Mouse (Mus musculus) liver, adult 2 months (tissue): ENCODE measurements around the gene Plekhm1. TPM values are rescaled to one million over a fixed set of nuclear protein-coding genes. Genes with fewer than 3 reads are reported as not detected.
"Not testable (repeated sequence)": the region's sequence is repeated elsewhere in the genome, so short reads cannot be mapped to it uniquely, and the experiment has no call there.

ENCODE experiments used
- DNase-seq: peaks from one replicate; pipeline ENCODE4 v3.0.0-alpha.2; 2011; ENCODE audit warnings: low read depth, low spot score; ENCODE audit errors: extremely low read depth
- H3K27ac ChIP-seq: fragments of 200-500 bp; replicated peaks from 2 replicates; pipeline ENCODE4 v1.5.1; 2012; ENCODE audit warnings: low read depth, mild to moderate bottlenecking, control low read depth, inconsistent platforms, low read length; ENCODE audit not compliant: insufficient read depth
- H3K27me3 ChIP-seq: fragments of 200-500 bp; 2 replicates; pipeline ENCODE4 v1.6.1; 2012; ENCODE audit warnings: mild to moderate bottlenecking, moderate library complexity, low read length, inconsistent platforms; ENCODE audit not compliant: control insufficient read depth, insufficient read depth
- H3K36me3 ChIP-seq: fragments of 200-500 bp; 2 replicates; pipeline ENCODE4 v1.6.1; 2012; ENCODE audit warnings: low read length, inconsistent platforms; ENCODE audit not compliant: control insufficient read depth, insufficient read depth
- H3K4me1 ChIP-seq: fragments of 200-500 bp; 2 replicates; pipeline ENCODE4 v1.6.1; 2011; ENCODE audit warnings: low read length; ENCODE audit not compliant: control insufficient read depth, insufficient read depth
- H3K4me3 ChIP-seq: fragments of 200-500 bp; 2 replicates; pipeline ENCODE4 v1.5.1; 2011; ENCODE audit warnings: low read depth, mild to moderate bottlenecking, control low read depth, low read length, moderate library complexity; ENCODE audit not compliant: insufficient read depth
- H3K79me2 ChIP-seq: fragments of 200-500 bp; 2 replicates; pipeline ENCODE4 v1.6.1; 2012; ENCODE audit warnings: inconsistent platforms, mild to moderate bottlenecking, low read length, moderate library complexity; ENCODE audit not compliant: control insufficient read depth, insufficient read depth
- H3K9ac ChIP-seq: fragments of 200-500 bp; 2 replicates; pipeline ENCODE4 v1.6.1; 2012; ENCODE audit warnings: low read depth, mild to moderate bottlenecking, control low read depth, inconsistent platforms, low read length
- CTCF ChIP-seq: fragments of 200-500 bp; IDR thresholded peaks from 2 replicates; pipeline ENCODE4 v1.5.1; 2011; ENCODE audit warnings: low read depth, low read length, control low read depth
- POLR2A ChIP-seq: fragments of 200-500 bp; IDR thresholded peaks from 2 replicates; pipeline ENCODE4 v1.6.1; 2011; ENCODE audit warnings: low read length, control low read depth; ENCODE audit not compliant: insufficient read depth; ENCODE audit errors: extremely low read depth
- whole genome bisulfite sequencing: fragments of 180-500 bp; shearing (Covaris S2); methylation state at CpG from one replicate; pipeline ENCODE4 v1.1.7; 2018; 5-methylcytosine and 5-hydroxymethylcytosine counted together
- polyA plus RNA-seq: library from polyadenylated mRNA; depleted of rRNA; stranded (reverse); fragments of >200 nt; gene quantifications from 2 replicates; pipeline ENCODE4 v1.2.3, GENCODE M21; 2012
- total RNA-seq: library from RNA; depleted of rRNA; stranded (reverse); fragments of >200 nt; gene quantifications from 2 replicates; pipeline ENCODE4 v1.2.3, GENCODE M21; 2014

Gene Plekhm1
- total and polyA plus RNA-seq, 2 experiments, result 3.5 to 9.8 TPM

DNA sequence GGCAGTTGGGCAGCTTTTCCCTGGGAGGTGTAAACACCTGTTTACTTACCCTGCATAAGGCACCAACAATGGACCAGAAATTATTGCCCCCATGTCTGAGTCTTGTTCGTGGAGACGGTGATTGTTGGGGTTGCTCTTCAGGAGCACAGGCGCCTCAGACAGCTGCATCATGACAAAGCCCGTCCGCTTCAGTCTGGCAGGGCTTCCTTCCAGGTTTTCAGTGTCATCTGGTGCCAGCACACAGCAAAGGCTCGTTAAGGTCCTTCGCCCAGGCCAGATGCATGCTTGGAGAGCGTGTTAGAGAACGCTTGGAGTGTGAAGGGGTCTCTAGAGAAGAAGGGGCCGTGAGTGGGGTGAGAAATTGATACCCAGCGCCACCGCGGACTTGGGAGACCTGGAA is 87.8 kb downstream of the Plekhm1 start:
- Histone ChIP-seq H3K9ac (no peak overlapping the region), H3K36me3 (no peaks in the 10 kb centered on the region)

DNA sequence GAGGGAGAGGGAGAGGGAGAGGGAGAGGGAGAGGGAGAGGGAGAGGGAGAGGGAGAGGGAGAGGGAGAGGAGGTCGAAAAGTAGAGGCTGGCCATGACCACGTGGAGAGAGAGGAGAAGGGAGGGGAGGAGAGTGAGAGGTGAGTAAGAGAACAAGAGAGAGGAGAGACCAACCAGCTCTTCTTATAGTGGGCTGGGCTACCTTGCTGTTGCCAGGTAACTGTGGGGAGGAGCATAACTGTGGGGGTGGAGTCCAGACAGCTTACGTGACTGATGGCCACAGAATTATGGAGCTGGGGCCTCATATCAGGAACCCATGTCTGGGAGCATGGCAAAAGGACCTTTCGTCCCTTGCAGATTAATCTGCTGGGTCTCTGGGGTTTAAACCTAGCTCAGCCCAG is 89.7 kb downstream of the Plekhm1 start:
- not testable (repeated sequence) for DNase-seq, H3K4me1 ChIP-seq, H3K79me2 ChIP-seq, H3K27ac ChIP-seq, H3K4me3 ChIP-seq, H3K9ac ChIP-seq, H3K36me3 ChIP-seq, H3K27me3 ChIP-seq
- 45% methylated on average over 4 of the region's 4 CpGs for WGBS

More for the DNA sequence above, 87.8 kb downstream of the Plekhm1 start:
- no peak for DNase-seq
- H3K27ac ChIP-seq, result no peak overlapping the region
- no peak overlapping the region for H3K4me3 ChIP-seq
- no peak for TF ChIP-seq POLR2A
- no peaks in the 10 kb centered on the region for H3K27me3 ChIP-seq
- WGBS, result 77% methylated on average over 13 of the region's 13 CpGs
- H3K4me1 ChIP-seq, result no peaks in the 10 kb centered on the region
- no peaks in the 10 kb centered on the region for H3K79me2 ChIP-seq

DNA sequence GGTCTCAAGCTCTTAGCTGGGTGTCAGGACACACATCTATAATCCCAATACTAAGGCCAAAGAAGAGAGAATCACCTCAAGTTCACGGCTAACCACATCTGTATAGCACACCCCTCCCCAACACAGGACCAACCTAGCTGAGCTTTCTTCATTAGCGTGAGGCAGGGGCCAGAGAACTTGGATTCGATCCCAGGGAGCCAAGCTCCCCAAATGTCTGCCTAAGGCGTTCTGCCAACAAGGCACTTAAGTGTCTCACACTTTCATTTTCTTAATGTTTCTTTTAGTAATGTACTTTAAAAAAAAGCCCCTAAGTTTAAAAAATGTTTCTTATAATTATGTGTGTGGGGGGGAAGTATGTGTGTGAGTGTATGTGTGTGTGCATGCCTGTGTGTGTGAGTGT is 91.8 kb downstream of the Plekhm1 start:
- H3K79me2 ChIP-seq, result no peaks in the 10 kb centered on the region
- no peak overlapping the region for H3K4me3 ChIP-seq
- no peaks in the 10 kb centered on the region for H3K36me3 ChIP-seq
- TF ChIP-seq POLR2A, result no peak
- TF ChIP-seq CTCF, result no peak
- no peak overlapping the region for H3K27ac ChIP-seq
- no peak for DNase-seq
- no peaks in the 10 kb centered on the region for H3K27me3 ChIP-seq
- H3K4me1 ChIP-seq, result no peaks in the 10 kb centered on the region
- WGBS, result 79% methylated on average over 4 of the region's 4 CpGs
- no peak overlapping the region for H3K9ac ChIP-seq

GRCm38 (mm10) chr11:103320196-103320595 is 92.3 kb downstream of the Plekhm1 start:
- no peak overlapping the region for H3K9ac ChIP-seq
- no peak overlapping the region for H3K27ac ChIP-seq
- DNase-seq, result no peak
- H3K4me3 ChIP-seq, result no peak overlapping the region
- 75% methylated on average over 8 of the region's 8 CpGs for WGBS
- H3K36me3 ChIP-seq, result no peaks in the 10 kb centered on the region
- no peaks in the 10 kb centered on the region for H3K4me1 ChIP-seq
- H3K79me2 ChIP-seq, result no peaks in the 10 kb centered on the region
- TF ChIP-seq CTCF (no peak), POLR2A (no peak)
- H3K27me3 ChIP-seq, result no peaks in the 10 kb centered on the region

DNA sequence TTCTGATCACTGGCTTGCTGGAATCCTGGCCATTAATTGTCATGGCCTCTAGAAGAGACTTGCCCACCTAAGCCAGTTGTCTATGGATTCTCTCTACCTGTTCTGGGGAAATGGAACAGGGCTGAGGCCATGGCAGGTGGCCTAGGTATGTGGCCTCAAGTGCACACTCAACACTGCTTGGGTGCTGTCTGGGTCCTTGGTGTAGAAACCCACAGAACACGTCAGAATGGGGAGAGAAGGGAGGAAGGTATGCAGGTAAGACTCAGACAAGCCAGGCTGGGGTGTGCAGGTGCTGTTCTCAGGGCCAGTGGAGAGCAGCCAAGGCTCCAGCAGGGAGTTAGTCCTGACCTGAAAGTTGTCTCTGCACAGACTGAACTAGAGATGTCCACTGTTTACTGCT is 94.4 kb downstream of the Plekhm1 start:
- Histone ChIP-seq H3K9ac (no peak overlapping the region), H3K79me2 (no peaks in the 10 kb centered on the region), H3K4me3 (no peak overlapping the region), H3K4me1 (no peaks in the 10 kb centered on the region), H3K36me3 (no peaks in the 10 kb centered on the region), H3K27me3 (no peaks in the 10 kb centered on the region), H3K27ac (no peak overlapping the region)
- no peak for DNase-seq
- TF ChIP-seq POLR2A, result no peak
- no peak for TF ChIP-seq CTCF
- 55% methylated on average over 1 of the region's 1 CpGs for WGBS

GRCm38 (mm10) chr11:103315379-103315778 is 97.1 kb downstream of the Plekhm1 start:
- no peaks in the 10 kb centered on the region for H3K4me1 ChIP-seq
- 79% methylated on average over 5 of the region's 5 CpGs for WGBS
- H3K27me3 ChIP-seq, result no peaks in the 10 kb centered on the region
- H3K9ac ChIP-seq, result no peak overlapping the region
- H3K36me3 ChIP-seq, result no peaks in the 10 kb centered on the region
- TF ChIP-seq POLR2A, result no peak
- TF ChIP-seq CTCF, result no peak
- no peaks in the 10 kb centered on the region for H3K79me2 ChIP-seq
- H3K4me3 ChIP-seq, result no peak overlapping the region
- no peak for DNase-seq
- H3K27ac ChIP-seq, result no peak overlapping the region
